Mouse (Mus musculus): ENCODE measurements around the gene Grasp. TPM values are rescaled to one million over a fixed set of nuclear protein-coding genes. Genes with fewer than 3 reads are reported as not detected.

Gene Grasp
- polyA plus RNA-seq, 1 experiment = 41.0 TPM

- TF ChIP-seq CTCF (IDR thresholded peaks at IDR 0.05; ENCODE audit: extremely low read depth, insufficient read depth, low read length) (no peak), POLR2A (IDR thresholded peaks at IDR 0.05; ENCODE audit: extremely low read depth, insufficient read depth, low read length) (no peak)
- Histone ChIP-seq H3K27ac (ENCODE audit: insufficient read depth, low read length) (peak overlapping the region; percentile 30; the same call in 1 of the 2 replicates), H3K4me3 (ENCODE audit: insufficient read depth, low read length) (peak overlapping the region; percentile 66), H3K4me1 (ENCODE audit: control insufficient read depth, insufficient read depth, low read length) (peaks cover 10% of the 10 kb centered on the region)
These were observed 29.5 kb downstream of the Grasp start for GRCm38 (mm10) chr15:101253563-101253885.

DNA sequence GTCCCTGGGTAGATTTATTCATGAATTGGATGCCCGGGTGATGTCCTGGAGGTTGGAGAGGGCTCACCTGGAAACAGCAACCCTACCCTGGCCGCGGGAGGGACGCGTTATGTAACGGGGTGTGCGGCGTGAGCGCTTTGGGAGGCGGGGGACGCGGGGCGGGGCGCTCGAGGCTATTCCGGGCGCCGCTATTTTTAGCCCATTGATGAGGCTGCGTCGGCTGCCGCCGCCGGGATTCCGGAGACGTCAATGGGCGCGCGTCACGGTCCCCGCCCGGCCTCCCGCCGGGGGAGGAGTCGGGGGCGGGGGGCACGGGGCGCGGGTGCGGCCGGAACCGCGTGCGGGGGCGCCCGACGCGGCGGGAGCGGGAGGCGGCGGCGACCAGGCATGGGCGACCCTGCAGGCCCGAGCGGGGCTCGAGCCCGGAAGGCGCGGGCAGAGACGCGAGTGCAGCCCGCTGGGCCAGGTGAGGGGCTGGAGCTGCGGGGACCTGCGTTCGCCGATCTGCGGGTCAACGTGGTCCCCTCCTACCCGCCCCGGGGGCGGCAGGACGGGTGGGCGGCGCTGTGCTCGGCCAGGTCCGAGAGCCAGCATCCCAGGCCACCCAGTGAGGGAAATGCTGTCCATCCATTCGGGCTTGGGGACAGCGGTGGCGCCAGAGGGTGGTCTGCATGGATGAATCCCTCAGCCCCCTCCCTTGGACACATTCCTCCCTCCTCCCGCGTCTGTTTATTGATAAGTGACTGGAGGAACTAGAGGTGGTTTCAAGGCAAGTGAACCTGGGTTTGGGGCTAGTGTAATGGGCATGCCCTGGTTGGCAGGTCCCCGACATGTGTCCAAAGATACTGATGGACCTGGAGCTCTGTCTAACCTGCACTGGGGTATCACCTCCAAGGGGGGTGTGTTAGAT lies 30.2 kb downstream of the Grasp start, which contains the start of gene Nr4a1:
TSS of gene Nr4a1 (plus strand) at position 384 of the 910 bp plus-strand sequence.
- Histone ChIP-seq H3K4me3 (ENCODE audit: insufficient read depth, low read length) (peak within 1 kb of the TSS; percentile 66), H3K27ac (ENCODE audit: insufficient read depth, low read length) (peak within 1 kb of the TSS; percentile 95), H3K4me1 (ENCODE audit: control insufficient read depth, insufficient read depth, low read length) (peaks cover 12% of the 10 kb centered on the region)
- 0 out of 2 replicates have a peak, but pooled peaks have one; percentile 22 for TF ChIP-seq POLR2A (IDR thresholded peaks at IDR 0.05; ENCODE audit: extremely low read depth, insufficient read depth, low read length)
- TF ChIP-seq CTCF (IDR thresholded peaks at IDR 0.05; ENCODE audit: extremely low read depth, insufficient read depth, low read length) = no peak

DNA sequence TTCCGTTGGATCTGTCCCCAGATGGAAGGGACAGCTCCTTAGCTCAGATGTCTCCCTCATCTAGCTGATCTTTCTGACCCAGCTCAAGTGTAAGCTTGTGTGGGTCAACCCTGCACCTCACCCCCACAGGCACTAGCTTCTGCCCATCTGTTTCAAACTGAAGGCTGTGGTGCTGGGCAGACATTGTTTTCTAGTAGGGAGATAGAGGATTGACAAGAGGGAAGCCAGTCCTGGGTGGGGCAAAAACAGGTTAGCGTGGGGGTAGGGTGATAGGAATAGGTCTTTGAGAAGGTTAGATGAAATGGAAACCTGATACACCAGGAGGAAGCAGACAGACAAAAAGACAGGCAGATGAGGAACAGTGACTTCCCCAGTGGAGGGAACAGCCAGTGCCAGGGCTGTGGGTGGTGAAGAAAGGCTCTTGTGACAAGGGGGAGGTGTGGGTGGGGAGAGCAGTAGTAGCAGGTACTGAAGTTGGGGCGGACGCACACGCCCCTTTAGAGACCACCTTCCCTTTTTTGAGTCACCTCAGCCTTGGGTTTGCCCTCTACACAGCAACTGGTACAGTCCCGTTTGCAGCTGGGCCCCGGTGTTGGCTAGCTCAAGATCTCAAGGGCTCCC lies 32.0 kb downstream of the Grasp start:
- Histone ChIP-seq H3K27ac (ENCODE audit: insufficient read depth, low read length) (no peak overlapping the region), H3K4me1 (ENCODE audit: control insufficient read depth, insufficient read depth, low read length) (peaks cover 12% of the 10 kb centered on the region)

GRCm38 (mm10) chr15:101256463-101257206 lies 32.6 kb downstream of the Grasp start:
- TF ChIP-seq CTCF (IDR thresholded peaks at IDR 0.05; ENCODE audit: extremely low read depth, insufficient read depth, low read length) = no peak
- no peak for TF ChIP-seq POLR2A (IDR thresholded peaks at IDR 0.05; ENCODE audit: extremely low read depth, insufficient read depth, low read length)
- Histone ChIP-seq H3K4me1 (ENCODE audit: control insufficient read depth, insufficient read depth, low read length) (peaks cover 12% of the 10 kb centered on the region), H3K27ac (ENCODE audit: insufficient read depth, low read length) (no peak overlapping the region), H3K4me3 (ENCODE audit: insufficient read depth, low read length) (peak overlapping the region; percentile 66)

More for the DNA sequence above, 32.0 kb downstream of the Grasp start:
- peak overlapping the region; percentile 66 for H3K4me3 ChIP-seq (ENCODE audit: insufficient read depth, low read length)
- no peak for TF ChIP-seq CTCF (IDR thresholded peaks at IDR 0.05; ENCODE audit: extremely low read depth, insufficient read depth, low read length)
- no peak for TF ChIP-seq POLR2A (IDR thresholded peaks at IDR 0.05; ENCODE audit: extremely low read depth, insufficient read depth, low read length)

DNA sequence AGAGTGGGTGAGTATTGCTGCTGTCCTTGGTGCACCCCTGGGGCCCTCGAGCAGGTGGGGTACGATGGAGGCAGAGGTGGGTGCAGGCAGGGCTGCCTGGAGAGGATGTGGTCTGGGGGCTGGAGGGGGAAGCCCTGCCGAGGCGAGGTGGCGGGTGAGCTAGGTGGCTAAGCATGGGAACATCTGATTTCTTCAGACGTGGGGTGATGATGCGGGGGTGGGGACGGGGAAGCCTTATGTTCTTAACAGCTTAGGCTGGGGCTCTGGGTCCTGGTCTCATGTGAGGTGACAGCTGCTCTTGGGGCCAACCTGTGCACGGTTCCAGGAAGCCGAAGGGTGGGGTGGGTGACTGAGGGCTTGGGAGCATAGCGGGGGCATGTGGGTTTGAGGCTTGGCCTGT lies 34.4 kb downstream of the Grasp start:
- Histone ChIP-seq H3K27ac (ENCODE audit: insufficient read depth, low read length) (no peak overlapping the region), H3K4me1 (ENCODE audit: control insufficient read depth, insufficient read depth, low read length) (peaks cover 13% of the 10 kb centered on the region), H3K4me3 (ENCODE audit: insufficient read depth, low read length) (no peak overlapping the region)
- TF ChIP-seq POLR2A (IDR thresholded peaks at IDR 0.05; ENCODE audit: extremely low read depth, insufficient read depth, low read length) (no peak), CTCF (IDR thresholded peaks at IDR 0.05; ENCODE audit: extremely low read depth, insufficient read depth, low read length) (no peak)

DNA sequence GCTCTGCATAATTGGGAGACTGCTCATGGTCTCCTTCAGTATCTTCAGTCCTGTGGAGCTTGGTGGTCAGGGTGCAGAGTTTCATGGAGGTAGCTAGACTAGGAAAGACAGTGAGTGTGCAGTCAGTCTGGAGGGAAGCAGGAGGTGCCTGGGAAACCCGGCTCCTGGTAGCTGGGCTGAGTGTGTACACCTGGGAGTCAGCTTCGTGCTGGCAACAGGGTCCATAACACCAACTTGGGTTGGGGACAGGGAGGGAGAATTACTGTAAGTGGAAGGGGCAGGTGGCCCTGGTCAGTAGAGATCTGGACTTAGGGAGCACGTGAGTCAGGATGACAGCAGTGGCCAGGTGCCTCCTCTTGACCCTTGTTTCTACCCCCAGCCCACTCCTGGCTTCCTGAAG lies 35.9 kb downstream of the Grasp start:
- Histone ChIP-seq H3K4me1 (ENCODE audit: control insufficient read depth, insufficient read depth, low read length) (peaks cover 13% of the 10 kb centered on the region), H3K27ac (ENCODE audit: insufficient read depth, low read length) (0 out of 2 replicates have a peak overlapping the region, but pooled peaks have one; percentile 21), H3K4me3 (ENCODE audit: insufficient read depth, low read length) (no peak overlapping the region)
- TF ChIP-seq POLR2A (IDR thresholded peaks at IDR 0.05; ENCODE audit: extremely low read depth, insufficient read depth, low read length) (no peak), CTCF (IDR thresholded peaks at IDR 0.05; ENCODE audit: extremely low read depth, insufficient read depth, low read length) (no peak)

- TF ChIP-seq POLR2A (IDR thresholded peaks at IDR 0.05; ENCODE audit: extremely low read depth, insufficient read depth, low read length) (no peak), CTCF (IDR thresholded peaks at IDR 0.05; ENCODE audit: extremely low read depth, insufficient read depth, low read length) (no peak)
- H3K4me3 ChIP-seq (ENCODE audit: insufficient read depth, low read length) = no peak overlapping the region
- H3K4me1 ChIP-seq (ENCODE audit: control insufficient read depth, insufficient read depth, low read length) = peaks cover 13% of the 10 kb centered on the region
- H3K27ac ChIP-seq (ENCODE audit: insufficient read depth, low read length) = 0 out of 2 replicates have a peak overlapping the region, but pooled peaks have one; percentile 21
These were observed 36.4 kb downstream of the Grasp start for GRCm38 (mm10) chr15:101260387-101260786.

GRCm38 (mm10) chr15:101260874-101261622 lies 37.1 kb downstream of the Grasp start:
- TF ChIP-seq CTCF (IDR thresholded peaks at IDR 0.05; ENCODE audit: extremely low read depth, insufficient read depth, low read length) (no peak), POLR2A (IDR thresholded peaks at IDR 0.05; ENCODE audit: extremely low read depth, insufficient read depth, low read length) (no peak)
- Histone ChIP-seq H3K4me1 (ENCODE audit: control insufficient read depth, insufficient read depth, low read length) (peaks cover 13% of the 10 kb centered on the region; the same call in 1 of the 2 replicates), H3K27ac (ENCODE audit: insufficient read depth, low read length) (peak overlapping the region; percentile 15; the same call in 1 of the 2 replicates), H3K4me3 (ENCODE audit: insufficient read depth, low read length) (no peak overlapping the region)

All from cortical plate, adult 2 months (tissue).